Mouse (Mus musculus): ENCODE measurements around the gene Kcmf1.

GRCm38 (mm10) chr6:72932955-72933354 is 33.2 kb upstream of the Kcmf1 start:
- TF ChIP-seq CTCF (IDR thresholded peaks at IDR 0.05; ENCODE audit: low read depth) (no peak), EP300 (IDR thresholded peaks at IDR 0.05; ENCODE audit: low read depth) (no peak)
